Mouse (Mus musculus) bone marrow macrophage, adult 2 months (primary cell): ENCODE measurements at regions not wholly inside any gene's neighbourhood (a gene's known extent, or its start where the extent isn't known, plus 50 kb on each side); places are given as distances from the start of the nearest gene placed in this dataset.

Experiments
- CTCF ChIP-seq: IDR thresholded peaks from 2 replicates; pipeline ENCODE4 v1.5.1; 2012; ENCODE audit warnings: low read depth, mild to moderate bottlenecking, low read length, moderate library complexity
- POLR2A ChIP-seq: IDR thresholded peaks from 2 replicates; pipeline ENCODE4 v1.6.1; 2012; ENCODE audit warnings: mild to moderate bottlenecking, low read depth, low read length, borderline replicate concordance

DNA sequence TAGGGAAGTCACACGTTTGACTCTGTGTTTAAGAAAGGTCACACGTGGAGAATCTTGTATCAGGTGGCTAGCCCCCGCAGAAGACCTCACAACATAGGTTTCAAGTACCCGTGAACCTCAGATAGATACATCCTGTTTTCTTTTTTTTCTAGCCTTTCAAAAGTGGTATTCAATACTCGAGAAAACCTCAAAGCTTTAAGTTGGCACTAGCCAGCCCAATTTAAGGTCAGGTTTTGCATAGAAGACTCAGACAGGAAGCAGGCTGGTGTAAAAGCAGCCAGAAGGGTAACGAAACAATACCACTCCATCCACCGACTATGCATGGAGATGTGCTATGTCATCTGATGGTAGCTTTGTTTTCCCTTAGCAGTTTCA, 174.8 kb upstream of the Cxcr4 start:
- TF ChIP-seq POLR2A = no peak
- no peak for TF ChIP-seq CTCF
